ENCODE assay signal across 25 mouse cellular contexts in genomic region chr2:113432590-113433291, GRCm38 (mm10).
DNase-seq lines count a peak whose midpoint lies in the region; ATAC-seq lines count a peak whose summit lies in the region.
"Had no signal": no experiment of that assay in that cellular context is flagged by ENCODE, and none has a peak within 500 bp of the region (broad histone marks: within the 10 kb centered on the region; RNA-seq: fewer than 3 reads in every experiment).

No protein-coding gene starts in this region.

- intact Hi-C loops in heart, postnatal 14 days (cut with DNase I) = loop anchor here (5.0 kb wide), 2 partner anchors 35 to 630 kb away; no protein-coding TSS in a partner anchor

- no peak overlapping the region for H3K9ac ChIP-seq in heart, embryonic 12.5 days
- no peak overlapping the region for H3K9ac ChIP-seq in heart, embryonic 15.5 days
- H3K9ac ChIP-seq: embryonic facial prominence, embryonic 12.5 days; embryonic facial prominence, embryonic 15.5 days; forebrain, postnatal 0 days; hindbrain, embryonic 13.5 days; intestine, embryonic 15.5 days had no signal

- 58% methylated on average over 11 of the region's 11 CpGs for WGBS in heart, embryonic 12.5 days
- 61% methylated on average over 11 of the region's 11 CpGs for WGBS in heart, embryonic 15.5 days

- H3K27ac ChIP-seq in heart, embryonic 12.5 days (ENCODE audit: poor library complexity, severe bottlenecking) = peak overlapping the region; percentile 63
- H3K27ac ChIP-seq in heart, embryonic 15.5 days = peak overlapping the region; percentile 40
- H3K27ac ChIP-seq: embryonic facial prominence, embryonic 12.5 days; embryonic facial prominence, embryonic 15.5 days; gastrocnemius, adult 2 months; hindbrain, embryonic 10.5 days; hindbrain, embryonic 13.5 days; intestine, embryonic 15.5 days had no signal

- no peak overlapping the region for H3K4me2 ChIP-seq in heart, embryonic 12.5 days
- no peak overlapping the region for H3K4me2 ChIP-seq in heart, embryonic 15.5 days
- H3K4me2 ChIP-seq: embryonic facial prominence, embryonic 12.5 days; embryonic facial prominence, embryonic 15.5 days; hindbrain, embryonic 13.5 days; intestine, embryonic 15.5 days had no signal

- H3K4me3 ChIP-seq in heart, embryonic 12.5 days = no peak overlapping the region
- no peak overlapping the region for H3K4me3 ChIP-seq in heart, embryonic 15.5 days
- H3K4me3 ChIP-seq: embryonic facial prominence, embryonic 12.5 days; embryonic facial prominence, embryonic 15.5 days; gastrocnemius, adult 2 months; hindbrain, embryonic 10.5 days; hindbrain, embryonic 13.5 days; intestine, embryonic 15.5 days had no signal

- no peak for DNase-seq in heart, postnatal 14 days
- DNase-seq in heart, adult 11 months = no peak
- peak; percentile 49 for DNase-seq in retina, adult 2 months (ENCODE audit: low read depth, low spot score)
- no peak for DNase-seq in retina, embryonic 14.5 days (ENCODE audit: low spot score)
- DNase-seq: adrenal gland, adult 2 months; adrenal gland, postnatal 14 days; cerebellum, adult 11 months; cerebellum, adult 2 months; cerebellum, adult 9-11 months; cerebellum, postnatal 25 days; forebrain, postnatal 0 days; gastrocnemius, adult 2 months; gastrocnemius, postnatal 14 days; kidney, adult 11 months; kidney, adult 8-10 months had no signal

- peak; percentile 82 for ATAC-seq in heart, embryonic 12.5 days (ENCODE audit: insufficient number of reproducible peaks, low FRiP score)
- 0 out of 2 replicates have a peak, but pooled peaks have one; percentile 67 for ATAC-seq in heart, embryonic 15.5 days (replicated peaks; ENCODE audit: insufficient number of reproducible peaks, insufficient read depth, low FRiP score, low read depth)
- ATAC-seq: CD4-positive, CD25-positive, alpha-beta regulatory T cell, adult 4 months; forebrain, embryonic 14.5 days; forebrain, postnatal 0 days; hindbrain, embryonic 16.5 days; intestine, embryonic 15.5 days had no signal

- H3K4me1 ChIP-seq in heart, embryonic 12.5 days (replicated peaks) = peaks cover 3% of the 10 kb centered on the region; the same call in 1 of the 2 replicates
- H3K4me1 ChIP-seq in heart, embryonic 15.5 days (replicated peaks) = peaks cover 7% of the 10 kb centered on the region
- H3K4me1 ChIP-seq: intestine, embryonic 15.5 days had no signal

- H3K9me3 ChIP-seq in heart, embryonic 12.5 days (replicated peaks) = no peaks in the 10 kb centered on the region
- no peaks in the 10 kb centered on the region for H3K9me3 ChIP-seq in heart, embryonic 15.5 days (replicated peaks)
- H3K9me3 ChIP-seq: embryonic facial prominence, embryonic 12.5 days; embryonic facial prominence, embryonic 15.5 days; hindbrain, embryonic 10.5 days; hindbrain, embryonic 13.5 days; intestine, embryonic 15.5 days had no signal

- no peaks in the 10 kb centered on the region for H3K27me3 ChIP-seq in heart, embryonic 12.5 days (replicated peaks)
- H3K27me3 ChIP-seq in heart, embryonic 15.5 days = no peaks in the 10 kb centered on the region
- H3K27me3 ChIP-seq: embryonic facial prominence, embryonic 12.5 days; embryonic facial prominence, embryonic 15.5 days; hindbrain, embryonic 13.5 days; intestine, embryonic 15.5 days had no signal

- no peaks in the 10 kb centered on the region for H3K36me3 ChIP-seq in heart, embryonic 12.5 days
- no peaks in the 10 kb centered on the region for H3K36me3 ChIP-seq in heart, embryonic 15.5 days
- H3K36me3 ChIP-seq: embryonic facial prominence, embryonic 12.5 days; embryonic facial prominence, embryonic 15.5 days; hindbrain, embryonic 10.5 days; hindbrain, embryonic 13.5 days; intestine, embryonic 15.5 days had no signal
